Mouse (Mus musculus): ENCODE results near the gene Vhl. TPM values are rescaled to one million over a fixed set of nuclear protein-coding genes. Genes with fewer than 3 reads are reported as not detected.

Gene Vhl
- polyA plus RNA-seq, 1 experiment = 66.7 TPM

DNA sequence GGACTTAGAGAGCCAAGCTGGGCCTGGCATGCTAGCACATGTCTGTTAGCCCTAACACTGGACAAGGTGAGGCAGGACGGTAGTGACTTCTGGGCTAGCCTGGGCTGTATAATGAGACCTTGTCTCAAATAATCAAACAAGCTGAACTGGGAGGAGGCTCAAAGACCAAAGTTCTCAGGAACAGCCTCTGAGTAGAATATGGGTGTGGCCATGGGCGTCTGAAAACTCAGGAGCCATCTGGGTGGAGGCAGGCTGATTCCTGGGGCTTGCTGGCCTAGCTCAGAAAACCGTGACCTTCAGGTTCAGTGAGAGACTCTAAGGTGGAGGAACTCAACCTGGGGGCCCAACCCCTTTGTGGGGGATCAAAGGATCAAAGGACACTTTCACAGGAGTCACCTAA lies 27.9 kb downstream of the Vhl start:
- no peak overlapping the region for H3K4me3 ChIP-seq (replicated peaks; ENCODE audit: control insufficient read depth, low read depth, low read length)
- 62% methylated on average over 3 of the region's 3 CpGs for WGBS
- H3K27ac ChIP-seq (ENCODE audit: control insufficient read depth, insufficient read depth, low read depth, low read length, poor library complexity) = no peak overlapping the region
- no peak for TF ChIP-seq POLR2A (IDR thresholded peaks at IDR 0.05; ENCODE audit: borderline replicate concordance, control insufficient read depth, low read depth, low read length)
- no peak for TF ChIP-seq CTCF (IDR thresholded peaks at IDR 0.05; ENCODE audit: control insufficient read depth, insufficient read depth, low read length)
- peaks cover 6% of the 10 kb centered on the region; the same call in 1 of the 2 replicates for H3K4me1 ChIP-seq (ENCODE audit: control insufficient read depth, insufficient read depth, low read length)

DNA sequence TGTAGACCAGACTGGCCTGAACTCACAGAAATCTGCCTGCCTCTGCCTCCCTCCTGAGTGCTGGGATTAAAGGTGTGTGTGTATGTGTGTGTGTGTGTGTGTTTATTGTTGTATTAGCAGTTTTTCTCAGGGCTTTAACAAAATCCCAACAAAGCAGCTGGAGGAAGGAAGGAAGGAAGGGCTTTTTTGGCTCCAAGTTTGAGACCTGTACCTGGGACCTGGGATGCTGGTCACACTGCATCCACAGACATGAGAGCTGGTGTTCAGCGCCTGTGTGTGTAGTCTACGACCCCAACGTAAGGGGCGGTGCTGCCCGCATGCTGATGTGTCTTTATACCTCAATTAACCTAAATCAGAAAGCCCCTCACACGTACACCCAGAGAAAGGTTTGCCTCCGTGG lies 29.8 kb downstream of the Vhl start:
- peaks cover 13% of the 10 kb centered on the region for H3K4me1 ChIP-seq (ENCODE audit: control insufficient read depth, insufficient read depth, low read length)
- 77% methylated on average over 7 of the region's 7 CpGs for WGBS
- H3K27ac ChIP-seq (ENCODE audit: control insufficient read depth, insufficient read depth, low read depth, low read length, poor library complexity) = peak overlapping the region; percentile 76
- no peak for TF ChIP-seq CTCF (IDR thresholded peaks at IDR 0.05; ENCODE audit: control insufficient read depth, insufficient read depth, low read length)
- no peak for TF ChIP-seq POLR2A (IDR thresholded peaks at IDR 0.05; ENCODE audit: borderline replicate concordance, control insufficient read depth, low read depth, low read length)
- H3K4me3 ChIP-seq (replicated peaks; ENCODE audit: control insufficient read depth, low read depth, low read length) = no peak overlapping the region

- WGBS = 16% methylated on average over 8 of the region's 8 CpGs
- TF ChIP-seq POLR2A (IDR thresholded peaks at IDR 0.05; ENCODE audit: borderline replicate concordance, control insufficient read depth, low read depth, low read length) (no peak), CTCF (IDR thresholded peaks at IDR 0.05; ENCODE audit: control insufficient read depth, insufficient read depth, low read length) (no peak)
- peaks cover 15% of the 10 kb centered on the region for H3K4me1 ChIP-seq (ENCODE audit: control insufficient read depth, insufficient read depth, low read length)
- H3K4me3 ChIP-seq (replicated peaks; ENCODE audit: control insufficient read depth, low read depth, low read length) = no peak overlapping the region
- peak overlapping the region; percentile 76 for H3K27ac ChIP-seq (ENCODE audit: control insufficient read depth, insufficient read depth, low read depth, low read length, poor library complexity)
Measured at GRCm38 (mm10) chr6:113654102-113654501, 30.3 kb downstream of the Vhl start.

GRCm38 (mm10) chr6:113654753-113655397 lies 31.1 kb downstream of the Vhl start:
- Histone ChIP-seq H3K4me1 (ENCODE audit: control insufficient read depth, insufficient read depth, low read length) (peaks cover 15% of the 10 kb centered on the region), H3K4me3 (replicated peaks; ENCODE audit: control insufficient read depth, low read depth, low read length) (no peak overlapping the region), H3K27ac (ENCODE audit: control insufficient read depth, insufficient read depth, low read depth, low read length, poor library complexity) (peak overlapping the region; percentile 59)
- 29% methylated on average over 16 of the region's 16 CpGs for WGBS
- TF ChIP-seq POLR2A (IDR thresholded peaks at IDR 0.05; ENCODE audit: borderline replicate concordance, control insufficient read depth, low read depth, low read length) (no peak), CTCF (IDR thresholded peaks at IDR 0.05; ENCODE audit: control insufficient read depth, insufficient read depth, low read length) (no peak)

- H3K4me1 ChIP-seq (ENCODE audit: control insufficient read depth, insufficient read depth, low read length) = peaks cover 17% of the 10 kb centered on the region
- H3K27ac ChIP-seq (ENCODE audit: control insufficient read depth, insufficient read depth, low read depth, low read length, poor library complexity) = no peak overlapping the region
Measured at GRCm38 (mm10) chr6:113655475-113655874, 31.7 kb downstream of the Vhl start.

GRCm38 (mm10) chr6:113656847-113657246 lies 33.1 kb downstream of the Vhl start:
- 87% methylated on average over 6 of the region's 6 CpGs for WGBS
- H3K4me3 ChIP-seq (replicated peaks; ENCODE audit: control insufficient read depth, low read depth, low read length) = no peak overlapping the region
- TF ChIP-seq POLR2A (IDR thresholded peaks at IDR 0.05; ENCODE audit: borderline replicate concordance, control insufficient read depth, low read depth, low read length) = no peak
- TF ChIP-seq CTCF (IDR thresholded peaks at IDR 0.05; ENCODE audit: control insufficient read depth, insufficient read depth, low read length) = no peak
- no peak overlapping the region for H3K27ac ChIP-seq (ENCODE audit: control insufficient read depth, insufficient read depth, low read depth, low read length, poor library complexity)
- H3K4me1 ChIP-seq (ENCODE audit: control insufficient read depth, insufficient read depth, low read length) = peaks cover 26% of the 10 kb centered on the region

More at GRCm38 (mm10) chr6:113655475-113655874, 31.7 kb downstream of the Vhl start:
- WGBS = 89% methylated on average over 3 of the region's 3 CpGs
- no peak overlapping the region for H3K4me3 ChIP-seq (replicated peaks; ENCODE audit: control insufficient read depth, low read depth, low read length)
- no peak for TF ChIP-seq POLR2A (IDR thresholded peaks at IDR 0.05; ENCODE audit: borderline replicate concordance, control insufficient read depth, low read depth, low read length)
- no peak for TF ChIP-seq CTCF (IDR thresholded peaks at IDR 0.05; ENCODE audit: control insufficient read depth, insufficient read depth, low read length)

DNA sequence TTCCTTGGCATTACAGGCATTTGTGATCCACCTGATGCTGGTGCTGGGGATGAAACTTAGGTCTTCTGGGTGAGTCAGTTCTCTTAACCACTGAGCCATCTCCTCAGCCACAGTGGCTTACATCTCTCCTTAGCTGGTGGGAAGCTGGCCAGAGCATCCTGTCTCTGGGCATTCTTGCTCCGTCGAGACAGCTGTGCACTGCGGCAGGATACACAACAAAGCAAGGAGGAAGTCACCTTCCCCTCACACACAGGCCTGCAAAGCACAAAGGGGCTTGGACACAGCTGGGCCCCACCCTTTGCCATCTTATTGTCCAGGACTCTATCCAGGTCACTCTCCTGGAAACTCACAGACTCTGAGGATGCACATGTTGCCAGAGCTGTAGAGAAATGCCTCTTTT lies 34.5 kb downstream of the Vhl start:
- H3K4me3 ChIP-seq (replicated peaks; ENCODE audit: control insufficient read depth, low read depth, low read length) = no peak overlapping the region
- peaks cover 31% of the 10 kb centered on the region for H3K4me1 ChIP-seq (ENCODE audit: control insufficient read depth, insufficient read depth, low read length)
- WGBS = 15% methylated on average over 3 of the region's 3 CpGs
- no peak for TF ChIP-seq POLR2A (IDR thresholded peaks at IDR 0.05; ENCODE audit: borderline replicate concordance, control insufficient read depth, low read depth, low read length)
- TF ChIP-seq CTCF (IDR thresholded peaks at IDR 0.05; ENCODE audit: control insufficient read depth, insufficient read depth, low read length) = no peak
- peak overlapping the region; percentile 37; the same call in 1 of the 2 replicates for H3K27ac ChIP-seq (ENCODE audit: control insufficient read depth, insufficient read depth, low read depth, low read length, poor library complexity)

- Histone ChIP-seq H3K4me1 (ENCODE audit: control insufficient read depth, insufficient read depth, low read length) (peaks cover 32% of the 10 kb centered on the region), H3K4me3 (replicated peaks; ENCODE audit: control insufficient read depth, low read depth, low read length) (no peak overlapping the region), H3K27ac (ENCODE audit: control insufficient read depth, insufficient read depth, low read depth, low read length, poor library complexity) (peak overlapping the region; percentile 86)
- WGBS = 39% methylated on average over 8 of the region's 8 CpGs
- no peak for TF ChIP-seq CTCF (IDR thresholded peaks at IDR 0.05; ENCODE audit: control insufficient read depth, insufficient read depth, low read length)
- TF ChIP-seq POLR2A (IDR thresholded peaks at IDR 0.05; ENCODE audit: borderline replicate concordance, control insufficient read depth, low read depth, low read length) = no peak
Measured at GRCm38 (mm10) chr6:113659648-113660491, 36.1 kb downstream of the Vhl start.
